Comparison of ENCODE assay signal across 8 mouse cellular contexts in genomic region chr7:80379531-80379930, GRCm38 (mm10). TPM values are rescaled to one million over a fixed set of nuclear protein-coding genes. Genes with fewer than 3 reads are reported as not detected.
DNase-seq lines count a peak whose midpoint lies in the region; ATAC-seq and TF ChIP-seq lines count a peak whose summit lies in the region.

No protein-coding gene starts in this region.

- WGBS in hindbrain, embryonic 11.5 days, result 58% methylated on average over 13 of the region's 13 CpGs
- 59% methylated on average over 13 of the region's 13 CpGs for WGBS in hindbrain, embryonic 14.5 days
- WGBS in olfactory bulb, adult 2 months, result 67% methylated on average over 13 of the region's 13 CpGs

- no peaks in the 10 kb centered on the region for H3K4me1 ChIP-seq in hindbrain, embryonic 11.5 days (replicated peaks; ENCODE audit: control insufficient read depth, insufficient read depth, low read length)
- H3K4me1 ChIP-seq in hindbrain, embryonic 14.5 days (replicated peaks; ENCODE audit: control insufficient read depth, insufficient read depth, low read length), result no peaks in the 10 kb centered on the region; the same call in 1 of the 2 replicates
- H3K4me1 ChIP-seq in ES-Bruce4 (ENCODE audit: control insufficient read depth, insufficient read depth, low read length), result no peaks in the 10 kb centered on the region
- H3K4me1 ChIP-seq in olfactory bulb, adult 2 months (ENCODE audit: control insufficient read depth, insufficient read depth, low read length), result peaks cover 13% of the 10 kb centered on the region

- no peaks in the 10 kb centered on the region for H3K9me3 ChIP-seq in hindbrain, embryonic 11.5 days (ENCODE audit: control insufficient read depth, low read length)
- no peaks in the 10 kb centered on the region for H3K9me3 ChIP-seq in hindbrain, embryonic 14.5 days (ENCODE audit: control insufficient read depth, low read length)
- H3K9me3 ChIP-seq in ES-Bruce4 (replicated peaks; ENCODE audit: control insufficient read depth, insufficient read depth, low read length, poor library complexity, severe bottlenecking), result no peaks in the 10 kb centered on the region

- ATAC-seq in hindbrain, embryonic 11.5 days (ENCODE audit: low FRiP score), result no peak
- ATAC-seq in hindbrain, embryonic 14.5 days (ENCODE audit: low FRiP score), result no peak

- no peak overlapping the region for H3K27ac ChIP-seq in hindbrain, embryonic 11.5 days (ENCODE audit: low read depth, low read length)
- H3K27ac ChIP-seq in hindbrain, embryonic 14.5 days, result no peak overlapping the region
- H3K27ac ChIP-seq in ES-Bruce4 (ENCODE audit: insufficient read depth, low read length), result no peak overlapping the region
- H3K27ac ChIP-seq in olfactory bulb, adult 2 months (ENCODE audit: insufficient read depth, low read depth, low read length), result no peak overlapping the region

- H3K4me2 ChIP-seq in hindbrain, embryonic 11.5 days (replicated peaks; ENCODE audit: low read depth, low read length), result no peak overlapping the region
- no peak overlapping the region for H3K4me2 ChIP-seq in hindbrain, embryonic 14.5 days (replicated peaks)

- TF ChIP-seq CTCF in ES-Bruce4 (IDR thresholded peaks at IDR 0.05; ENCODE audit: low read depth, low read length), result peak; percentile 75
- TF ChIP-seq CTCF in olfactory bulb, adult 2 months (IDR thresholded peaks at IDR 0.05; ENCODE audit: insufficient read depth, low read depth, low read length), result peak; percentile 22; the same call in 1 of the 2 replicates

- DNase-seq in hindbrain, embryonic 11.5 days (ENCODE audit: low spot score), result peak; percentile 45
- DNase-seq in hindbrain, embryonic 14.5 days (ENCODE audit: low spot score), result no peak
- peak; percentile 52 for DNase-seq in embryo, embryonic 11 days
- DNase-seq in yolk sac, embryonic 10.5 days (ENCODE audit: low spot score), result no peak
- no peak for DNase-seq in gastrocnemius, postnatal 10 days
- DNase-seq in right cerebral cortex, postnatal 14 days, result no peak

- H3K36me3 ChIP-seq in hindbrain, embryonic 11.5 days (ENCODE audit: control insufficient read depth, insufficient read depth, low read length), result no peaks in the 10 kb centered on the region
- H3K36me3 ChIP-seq in hindbrain, embryonic 14.5 days (replicated peaks; ENCODE audit: control insufficient read depth, insufficient read depth), result no peaks in the 10 kb centered on the region
- H3K36me3 ChIP-seq in ES-Bruce4 (ENCODE audit: control insufficient read depth, insufficient read depth, low read length, poor library complexity, severe bottlenecking), result no peaks in the 10 kb centered on the region

- H3K4me3 ChIP-seq in hindbrain, embryonic 11.5 days (ENCODE audit: low read depth, low read length), result no peak overlapping the region
- H3K4me3 ChIP-seq in hindbrain, embryonic 14.5 days (replicated peaks; ENCODE audit: low read length), result no peak overlapping the region
- H3K4me3 ChIP-seq in ES-Bruce4 (ENCODE audit: low read depth, low read length), result no peak overlapping the region
- no peak overlapping the region for H3K4me3 ChIP-seq in olfactory bulb, adult 2 months (ENCODE audit: insufficient read depth, low read depth, low read length)

- H3K9ac ChIP-seq in hindbrain, embryonic 11.5 days (ENCODE audit: low read depth, low read length), result no peak overlapping the region
- no peak overlapping the region for H3K9ac ChIP-seq in hindbrain, embryonic 14.5 days
- H3K9ac ChIP-seq in ES-Bruce4 (ENCODE audit: low read depth, poor library complexity, severe bottlenecking), result no peak overlapping the region

- peaks cover 2% of the 10 kb centered on the region; the same call in 1 of the 2 replicates for H3K27me3 ChIP-seq in hindbrain, embryonic 11.5 days (ENCODE audit: control insufficient read depth, insufficient read depth, low read length)
- H3K27me3 ChIP-seq in hindbrain, embryonic 14.5 days (ENCODE audit: control insufficient read depth, insufficient read depth, low read length), result 0 out of 2 replicates have a peak, but pooled peaks cover 5% of the 10 kb centered on the region
- no peaks in the 10 kb centered on the region for H3K27me3 ChIP-seq in ES-Bruce4 (ENCODE audit: control insufficient read depth, insufficient read depth, low read length, poor library complexity, severe bottlenecking)

- TF ChIP-seq EP300 in ES-Bruce4 (IDR thresholded peaks at IDR 0.05; ENCODE audit: insufficient read depth, low read depth, low read length), result no peak

- no peak for TF ChIP-seq POLR2A in ES-Bruce4 (IDR thresholded peaks at IDR 0.05; ENCODE audit: insufficient read depth, low read length)
- no peak for TF ChIP-seq POLR2A in olfactory bulb, adult 2 months (IDR thresholded peaks at IDR 0.05; ENCODE audit: insufficient read depth, low read depth, low read length)

RNA-seq across cellular contexts. Expression of gene Fes, which starts 8.2 kb away (rescaled TPM):
- 5.8 and 9.5 TPM in 2 replicates for polyA plus RNA-seq in hindbrain, embryonic 11.5 days (2014; fragmentation: Nextera tagmentation; extraction: Ambion mirVana)
- 3.8 and 4.6 TPM in 2 replicates for polyA plus RNA-seq in hindbrain, embryonic 14.5 days (2014; fragmentation: Nextera tagmentation; extraction: Ambion mirVana)
- polyA plus RNA-seq in ES-Bruce4 (2011; ENCODE audit: insufficient read depth, insufficient read length, low read depth, missing spikeins), result 0.76 and 3.1 TPM in 2 replicates
- polyA plus RNA-seq in olfactory bulb, adult 2 months (2012; ENCODE audit: insufficient read depth, insufficient read length, low replicate concordance, missing spikeins), result not detected in 2 replicates
- 10 to 100 TPM in 1 of 2 experiments, 1 to 10 TPM in 1; 9.4 to 12.1 TPM for total RNA-seq in gastrocnemius, postnatal 10 days (2021)

RNA-seq across cellular contexts. Expression of gene Man2a2, which starts 8.4 kb away (rescaled TPM):
- 7.7 and 9.8 TPM in 2 replicates for polyA plus RNA-seq in hindbrain, embryonic 11.5 days (2014; fragmentation: Nextera tagmentation; extraction: Ambion mirVana)
- polyA plus RNA-seq in hindbrain, embryonic 14.5 days (2014; fragmentation: Nextera tagmentation; extraction: Ambion mirVana), result 18.9 and 21.6 TPM in 2 replicates
- 16.1 and 18.1 TPM in 2 replicates for polyA plus RNA-seq in ES-Bruce4 (2011; ENCODE audit: insufficient read depth, insufficient read length, low read depth, missing spikeins)
- polyA plus RNA-seq in olfactory bulb, adult 2 months (2012; ENCODE audit: insufficient read depth, insufficient read length, low replicate concordance, missing spikeins), result 117 and 148 TPM in 2 replicates
- total RNA-seq in gastrocnemius, postnatal 10 days (2021), result 10 to 100 TPM; 92.2 to 97.2 TPM

RNA-seq across cellular contexts. Expression of gene Furin, which starts 25.7 kb away (rescaled TPM):
- polyA plus RNA-seq in hindbrain, embryonic 11.5 days (2014; fragmentation: Nextera tagmentation; extraction: Ambion mirVana), result 3.4 and 4.1 TPM in 2 replicates
- 6.0 and 6.7 TPM in 2 replicates for polyA plus RNA-seq in hindbrain, embryonic 14.5 days (2014; fragmentation: Nextera tagmentation; extraction: Ambion mirVana)
- 32.5 and 40.3 TPM in 2 replicates for polyA plus RNA-seq in ES-Bruce4 (2011; ENCODE audit: insufficient read depth, insufficient read length, low read depth, missing spikeins)
- not detected in 2 replicates for polyA plus RNA-seq in olfactory bulb, adult 2 months (2012; ENCODE audit: insufficient read depth, insufficient read length, low replicate concordance, missing spikeins)
- total RNA-seq in gastrocnemius, postnatal 10 days (2021), result 10 to 100 TPM; 63.1 to 68.1 TPM

RNA-seq across cellular contexts. Expression of gene Hddc3, which starts 36.6 kb away (rescaled TPM):
- 18.4 and 25.3 TPM in 2 replicates for polyA plus RNA-seq in hindbrain, embryonic 11.5 days (2014; fragmentation: Nextera tagmentation; extraction: Ambion mirVana)
- 18.7 and 23.4 TPM in 2 replicates for polyA plus RNA-seq in hindbrain, embryonic 14.5 days (2014; fragmentation: Nextera tagmentation; extraction: Ambion mirVana)
- 9.7 and 12.8 TPM in 2 replicates for polyA plus RNA-seq in ES-Bruce4 (2011; ENCODE audit: insufficient read depth, insufficient read length, low read depth, missing spikeins)
- polyA plus RNA-seq in olfactory bulb, adult 2 months (2012; ENCODE audit: insufficient read depth, insufficient read length, low replicate concordance, missing spikeins), result not detected in 2 replicates
- 10 to 100 TPM; 39.9 to 45.0 TPM for total RNA-seq in gastrocnemius, postnatal 10 days (2021)

RNA-seq across cellular contexts. Expression of gene Unc45a, which starts 38.7 kb away (rescaled TPM):
- polyA plus RNA-seq in hindbrain, embryonic 11.5 days (2014; fragmentation: Nextera tagmentation; extraction: Ambion mirVana), result 23.4 and 30.4 TPM in 2 replicates
- 43.3 and 43.9 TPM in 2 replicates for polyA plus RNA-seq in hindbrain, embryonic 14.5 days (2014; fragmentation: Nextera tagmentation; extraction: Ambion mirVana)
- 24.0 and 25.3 TPM in 2 replicates for polyA plus RNA-seq in ES-Bruce4 (2011; ENCODE audit: insufficient read depth, insufficient read length, low read depth, missing spikeins)
- not detected in 2 replicates for polyA plus RNA-seq in olfactory bulb, adult 2 months (2012; ENCODE audit: insufficient read depth, insufficient read length, low replicate concordance, missing spikeins)
- total RNA-seq in gastrocnemius, postnatal 10 days (2021), result 10 to 100 TPM; 11.8 to 16.4 TPM

Comparison
In these comparisons a context has a peak if more than half of its experiments do, and no peak if none do; other contexts are left out.
1. DNase-seq: peak in hindbrain, embryonic 11.5 days (single experiment) and embryo, embryonic 11 days (single experiment); none in hindbrain, embryonic 14.5 days (single experiment), yolk sac, embryonic 10.5 days (single experiment), gastrocnemius, postnatal 10 days (single experiment) and right cerebral cortex, postnatal 14 days (single experiment).